Mouse (Mus musculus): Measurements from ENCODE around the gene Bicdl1. TPM values are rescaled to one million over a fixed set of nuclear protein-coding genes. Genes with fewer than 3 reads are reported as not detected.
A peak's percentile ranks its signal among the peaks of the same experiment; 100 is the strongest.

Gene Bicdl1
- polyA plus RNA-seq, 1 experiment from 2014 or later: 4.9 TPM

GRCm38 (mm10) chr5:115734570-115734969 is 3.1 kb upstream of the Bicdl1 start:
- Histone ChIP-seq H3K9ac (ENCODE audit: low read depth, low read length) (no peak overlapping the region), H3K4me3 (ENCODE audit: low read depth, low read length) (no peak overlapping the region), H3K27me3 (replicated peaks; ENCODE audit: control insufficient read depth, insufficient read depth, low read length) (peaks cover 41% of the 10 kb centered on the region), H3K4me2 (no peak overlapping the region), H3K9me3 (ENCODE audit: control insufficient read depth, low read length) (no peaks in the 10 kb centered on the region), H3K4me1 (replicated peaks; ENCODE audit: control insufficient read depth, insufficient read depth, low read length) (peaks cover 15% of the 10 kb centered on the region; the same call in 1 of the 2 replicates), H3K27ac (ENCODE audit: low read depth, low read length) (no peak overlapping the region), H3K36me3 (ENCODE audit: control insufficient read depth, insufficient read depth, low read length) (no peaks in the 10 kb centered on the region)
- ATAC-seq (replicated peaks; ENCODE audit: low FRiP score) (no peak), DNase-seq (ENCODE audit: low spot score) (no peak)
- 74% methylated on average over 2 of the region's 2 CpGs for WGBS

DNA sequence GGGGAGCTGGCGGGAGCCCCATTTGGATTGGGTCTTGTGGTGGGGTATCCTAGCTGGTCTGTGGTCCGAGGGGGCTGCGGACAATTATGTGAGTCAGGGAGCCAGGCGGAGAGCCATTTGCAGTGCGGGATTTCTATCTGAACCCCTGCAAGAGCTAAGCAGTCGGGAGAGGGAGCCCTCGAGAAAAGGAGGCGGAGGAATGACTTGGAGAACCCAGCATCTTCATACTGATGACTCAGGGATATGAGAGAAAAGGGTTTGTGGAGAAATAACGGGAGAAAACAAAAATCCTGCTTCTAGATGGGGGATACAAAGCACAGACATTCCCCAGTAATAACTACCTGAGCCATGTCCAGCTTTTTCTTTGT is 1.4 kb upstream of the Bicdl1 start:
- Histone ChIP-seq H3K27me3 (replicated peaks; ENCODE audit: control insufficient read depth, insufficient read depth, low read length) (peaks cover 44% of the 10 kb centered on the region), H3K4me1 (replicated peaks; ENCODE audit: control insufficient read depth, insufficient read depth, low read length) (peaks cover 15% of the 10 kb centered on the region; the same call in 1 of the 2 replicates), H3K27ac (ENCODE audit: low read depth, low read length) (no peak overlapping the region), H3K4me2 (peak overlapping the region; percentile 99), H3K36me3 (ENCODE audit: control insufficient read depth, insufficient read depth, low read length) (no peaks in the 10 kb centered on the region), H3K9ac (ENCODE audit: low read depth, low read length) (no peak overlapping the region), H3K4me3 (ENCODE audit: low read depth, low read length) (peak overlapping the region; percentile 69), H3K9me3 (ENCODE audit: control insufficient read depth, low read length) (no peaks in the 10 kb centered on the region)
- DNase-seq (ENCODE audit: low spot score) (no peak), ATAC-seq (replicated peaks; ENCODE audit: low FRiP score) (peak; percentile 55)
- 0% methylated on average over 9 of the region's 9 CpGs for WGBS

- Histone ChIP-seq H3K27me3 (replicated peaks; ENCODE audit: control insufficient read depth, insufficient read depth, low read length) (peaks cover 44% of the 10 kb centered on the region), H3K27ac (ENCODE audit: low read depth, low read length) (peak overlapping the region; percentile 52; the same call in 1 of the 2 replicates), H3K4me2 (peak overlapping the region; percentile 99), H3K9ac (ENCODE audit: low read depth, low read length) (peak overlapping the region; percentile 20; the same call in 1 of the 2 replicates), H3K4me1 (replicated peaks; ENCODE audit: control insufficient read depth, insufficient read depth, low read length) (peaks cover 15% of the 10 kb centered on the region; the same call in 1 of the 2 replicates), H3K4me3 (ENCODE audit: low read depth, low read length) (peak overlapping the region; percentile 69), H3K36me3 (ENCODE audit: control insufficient read depth, insufficient read depth, low read length) (no peaks in the 10 kb centered on the region), H3K9me3 (ENCODE audit: control insufficient read depth, low read length) (no peaks in the 10 kb centered on the region)
- peak; percentile 91 for ATAC-seq (replicated peaks; ENCODE audit: low FRiP score)
- DNase-seq (ENCODE audit: low spot score): peak; percentile 94
- under 1% methylated on average over 74 of the region's 91 CpGs for WGBS
These were observed 891 bp upstream of the Bicdl1 start for GRCm38 (mm10) chr5:115732176-115732848.

DNA sequence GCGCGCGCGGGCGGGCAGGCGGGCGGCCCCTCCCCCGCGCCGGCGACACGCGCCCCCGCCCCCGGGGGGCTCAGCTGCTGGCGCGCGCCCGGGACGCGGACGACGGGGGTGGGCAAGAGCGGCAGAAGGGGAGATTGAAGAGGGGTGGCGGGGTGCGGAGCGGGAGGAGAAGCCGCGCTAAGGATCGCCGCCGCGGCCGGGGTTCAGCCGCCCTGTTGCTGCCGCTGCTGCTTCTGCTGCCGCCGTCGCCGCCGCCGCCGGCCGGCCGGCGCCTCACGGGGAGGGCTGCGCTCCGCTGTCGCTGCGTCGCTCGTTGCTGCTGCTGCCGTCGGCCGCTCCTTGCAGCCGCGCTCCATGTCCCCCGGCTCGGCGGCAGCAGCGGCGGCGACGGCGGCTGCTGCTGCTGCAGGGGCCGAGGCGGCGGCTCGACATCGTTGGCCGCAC is 333 bp upstream of the Bicdl1 start:
- Histone ChIP-seq H3K9ac (ENCODE audit: low read depth, low read length) (peak overlapping the region; percentile 20; the same call in 1 of the 2 replicates), H3K27ac (ENCODE audit: low read depth, low read length) (peak overlapping the region; percentile 52; the same call in 1 of the 2 replicates), H3K36me3 (ENCODE audit: control insufficient read depth, insufficient read depth, low read length) (no peaks in the 10 kb centered on the region), H3K9me3 (ENCODE audit: control insufficient read depth, low read length) (no peaks in the 10 kb centered on the region), H3K4me3 (ENCODE audit: low read depth, low read length) (peak overlapping the region; percentile 69), H3K27me3 (replicated peaks; ENCODE audit: control insufficient read depth, insufficient read depth, low read length) (peaks cover 44% of the 10 kb centered on the region), H3K4me2 (peak overlapping the region; percentile 99), H3K4me1 (replicated peaks; ENCODE audit: control insufficient read depth, insufficient read depth, low read length) (peaks cover 15% of the 10 kb centered on the region; the same call in 1 of the 2 replicates)
- no peak for ATAC-seq (replicated peaks; ENCODE audit: low FRiP score)
- under 1% methylated on average over 57 of the region's 72 CpGs for WGBS
- peak; percentile 49 for DNase-seq (ENCODE audit: low spot score)

- peaks cover 44% of the 10 kb centered on the region for H3K27me3 ChIP-seq (replicated peaks; ENCODE audit: control insufficient read depth, insufficient read depth, low read length)
- peak overlapping the region; percentile 99; the same call in 1 of the 2 replicates for H3K4me2 ChIP-seq
These were observed 1.1 kb downstream of the Bicdl1 start for GRCm38 (mm10) chr5:115730314-115730713.

GRCm38 (mm10) chr5:115726581-115726980 is 4.8 kb downstream of the Bicdl1 start:
- Histone ChIP-seq H3K9ac (ENCODE audit: low read depth, low read length) (no peak overlapping the region), H3K9me3 (ENCODE audit: control insufficient read depth, low read length) (no peaks in the 10 kb centered on the region), H3K27me3 (replicated peaks; ENCODE audit: control insufficient read depth, insufficient read depth, low read length) (peaks cover 23% of the 10 kb centered on the region), H3K4me3 (ENCODE audit: low read depth, low read length) (no peak overlapping the region), H3K4me1 (replicated peaks; ENCODE audit: control insufficient read depth, insufficient read depth, low read length) (peaks cover 9% of the 10 kb centered on the region; the same call in 1 of the 2 replicates), H3K36me3 (ENCODE audit: control insufficient read depth, insufficient read depth, low read length) (no peaks in the 10 kb centered on the region), H3K27ac (ENCODE audit: low read depth, low read length) (no peak overlapping the region), H3K4me2 (no peak overlapping the region)
- ATAC-seq (replicated peaks; ENCODE audit: low FRiP score) (no peak), DNase-seq (ENCODE audit: low spot score) (no peak)
- 78% methylated on average over 8 of the region's 8 CpGs for WGBS

More at GRCm38 (mm10) chr5:115730314-115730713, 1.1 kb downstream of the Bicdl1 start:
- Histone ChIP-seq H3K9me3 (ENCODE audit: control insufficient read depth, low read length) (no peaks in the 10 kb centered on the region), H3K36me3 (ENCODE audit: control insufficient read depth, insufficient read depth, low read length) (no peaks in the 10 kb centered on the region), H3K4me1 (replicated peaks; ENCODE audit: control insufficient read depth, insufficient read depth, low read length) (peaks cover 15% of the 10 kb centered on the region; the same call in 1 of the 2 replicates), H3K4me3 (ENCODE audit: low read depth, low read length) (no peak overlapping the region), H3K9ac (ENCODE audit: low read depth, low read length) (no peak overlapping the region), H3K27ac (ENCODE audit: low read depth, low read length) (no peak overlapping the region)
- ATAC-seq (replicated peaks; ENCODE audit: low FRiP score) (no peak), DNase-seq (ENCODE audit: low spot score) (no peak)
- WGBS: 62% methylated on average over 5 of the region's 5 CpGs

GRCm38 (mm10) chr5:115726019-115726418 is 5.4 kb downstream of the Bicdl1 start:
- Histone ChIP-seq H3K4me1 (replicated peaks; ENCODE audit: control insufficient read depth, insufficient read depth, low read length) (peaks cover 6% of the 10 kb centered on the region; the same call in 1 of the 2 replicates), H3K9ac (ENCODE audit: low read depth, low read length) (no peak overlapping the region), H3K27ac (ENCODE audit: low read depth, low read length) (no peak overlapping the region), H3K4me2 (no peak overlapping the region), H3K9me3 (ENCODE audit: control insufficient read depth, low read length) (no peaks in the 10 kb centered on the region), H3K4me3 (ENCODE audit: low read depth, low read length) (no peak overlapping the region), H3K36me3 (ENCODE audit: control insufficient read depth, insufficient read depth, low read length) (no peaks in the 10 kb centered on the region), H3K27me3 (replicated peaks; ENCODE audit: control insufficient read depth, insufficient read depth, low read length) (peaks cover 17% of the 10 kb centered on the region)
- 64% methylated on average over 16 of the region's 16 CpGs for WGBS
- ATAC-seq (replicated peaks; ENCODE audit: low FRiP score) (no peak), DNase-seq (ENCODE audit: low spot score) (no peak)

DNA sequence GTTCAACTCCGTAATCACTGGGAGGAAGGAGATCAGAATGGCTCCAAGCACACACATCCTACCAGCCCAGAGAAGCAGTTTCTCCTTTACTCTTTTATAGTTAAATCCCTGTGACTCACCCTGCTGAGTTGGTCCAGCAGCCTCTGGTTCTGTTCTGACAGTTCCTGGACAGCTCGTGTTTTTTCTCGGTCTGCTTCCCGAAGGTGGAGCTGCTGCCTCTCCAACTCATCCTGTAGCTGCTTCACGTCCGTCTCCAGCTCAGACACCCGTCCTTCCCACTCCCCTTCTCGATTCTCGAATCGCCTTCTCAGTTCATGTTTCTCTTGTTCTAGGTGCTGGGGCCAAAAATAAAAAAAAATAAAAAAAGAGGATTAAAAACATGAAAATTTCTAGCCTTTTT is 7.0 kb downstream of the Bicdl1 start:
- Histone ChIP-seq H3K9ac (ENCODE audit: low read depth, low read length) (no peak overlapping the region), H3K9me3 (ENCODE audit: control insufficient read depth, low read length) (no peaks in the 10 kb centered on the region), H3K36me3 (ENCODE audit: control insufficient read depth, insufficient read depth, low read length) (no peaks in the 10 kb centered on the region), H3K27me3 (replicated peaks; ENCODE audit: control insufficient read depth, insufficient read depth, low read length) (peaks cover 4% of the 10 kb centered on the region; the same call in 1 of the 2 replicates), H3K27ac (ENCODE audit: low read depth, low read length) (no peak overlapping the region), H3K4me1 (replicated peaks; ENCODE audit: control insufficient read depth, insufficient read depth, low read length) (no peaks in the 10 kb centered on the region), H3K4me3 (ENCODE audit: low read depth, low read length) (no peak overlapping the region), H3K4me2 (no peak overlapping the region)
- ATAC-seq (replicated peaks; ENCODE audit: low FRiP score) (no peak), DNase-seq (ENCODE audit: low spot score) (no peak)
- WGBS: 79% methylated on average over 10 of the region's 10 CpGs
